Mouse (Mus musculus) CH12.LX (cell line): ENCODE data around the gene Tmem239.

Source experiments
- BHLHE40 ChIP-seq: IDR thresholded peaks from 2 replicates; pipeline ENCODE4 v1.6.1; 2011; ENCODE audit warnings: mild to moderate bottlenecking, low read depth, low read length, improper control_type of control experiment
- CTCF ChIP-seq, 2 experiments: IDR thresholded peaks in 1 of 2; conservative IDR thresholded peaks in 1 of 2; 2 replicates each; pipeline ENCODE4 v1.5.1; 2011 to 2012; ENCODE audit warnings: low read depth in 2 of 2, low read length in 2 of 2, improper control_type of control experiment in 1 of 2, inconsistent platforms in 1 of 2, mild to moderate bottlenecking in 1 of 2, moderate library complexity in 1 of 2
- GABPA ChIP-seq: IDR thresholded peaks from 2 replicates; pipeline ENCODE4 v1.6.1; 2012; ENCODE audit warnings: low read depth, low read length, improper control_type of control experiment, inconsistent platforms; ENCODE audit not compliant: insufficient replicate concordance
- MAFK ChIP-seq: IDR thresholded peaks from 2 replicates; pipeline ENCODE4 v1.6.1; 2011; ENCODE audit warnings: low read length, improper control_type of control experiment; ENCODE audit not compliant: insufficient replicate concordance
- MAX ChIP-seq: IDR thresholded peaks from 2 replicates; pipeline ENCODE4 v1.6.1; 2011; ENCODE audit warnings: low read length, improper control_type of control experiment
- MAZ ChIP-seq: IDR thresholded peaks from 2 replicates; pipeline ENCODE4 v1.6.1; 2012; ENCODE audit warnings: low read depth, mild to moderate bottlenecking, inconsistent platforms, low read length, improper control_type of control experiment, moderate library complexity
- POLR2AphosphoS2 ChIP-seq: IDR thresholded peaks from 2 replicates; pipeline ENCODE4 v1.6.1; 2011; ENCODE audit warnings: low read depth, low read length, improper control_type of control experiment
- RAD21 ChIP-seq: IDR thresholded peaks from 2 replicates; pipeline ENCODE4 v1.6.1; 2011; ENCODE audit warnings: low read depth, mild to moderate bottlenecking, low read length, improper control_type of control experiment, moderate library complexity
- SMC3 ChIP-seq: IDR thresholded peaks from 2 replicates; pipeline ENCODE4 v1.6.1; 2011; ENCODE audit warnings: low read depth, low read length, improper control_type of control experiment
- TBP ChIP-seq: conservative IDR thresholded peaks from 2 replicates; pipeline ENCODE4 v1.6.1; 2011; ENCODE audit warnings: low read depth, low read length, improper control_type of control experiment
- ZC3H11A ChIP-seq: IDR thresholded peaks from 2 replicates; pipeline ENCODE4 v1.6.1; 2012; ENCODE audit warnings: low read depth, mild to moderate bottlenecking, inconsistent platforms, low read length, improper control_type of control experiment
- ZMIZ1 ChIP-seq: IDR thresholded peaks from 2 replicates; pipeline ENCODE4 v1.6.1; 2012; ENCODE audit warnings: low read depth, mild to moderate bottlenecking, inconsistent platforms, low read length, improper control_type of control experiment
- ZNF384 ChIP-seq: IDR thresholded peaks from 2 replicates; pipeline ENCODE4 v1.6.1; 2012; ENCODE audit warnings: low read depth, low read length, improper control_type of control experiment, inconsistent platforms

- TF ChIP-seq CTCF (conservative IDR thresholded peaks at IDR 0.05 in 1 of 2, IDR thresholded peaks at IDR 0.05 in 1 of 2; ENCODE audit: low read depth in 2 of 2, low read length in 2 of 2) (no peak), MAFK (no peak), MAX (no peak), ZC3H11A (no peak), TBP (no peak), ZNF384 (no peak), ZMIZ1 (no peak), SMC3 (no peak), MAZ (no peak), BHLHE40 (no peak), POLR2AphosphoS2 (no peak), RAD21 (no peak), GABPA (no peak)
Observed at GRCm38 (mm10) chr2:130390993-130391625, 15.2 kb upstream of the Tmem239 start.
